Mouse (Mus musculus) macrophage (primary cell): ENCODE measurements around the gene Hist2h3c1. TPM values are rescaled to one million over a fixed set of nuclear protein-coding genes. Genes with fewer than 3 reads are reported as not detected.
A peak's percentile ranks its signal among the peaks of the same experiment; 100 is the strongest.
"Not testable (repeated sequence)": the region's sequence is repeated elsewhere in the genome, so short reads cannot be mapped to it uniquely, and the experiment has no call there.

Source experiments
- H3K27ac ChIP-seq: fragments of 350-480 bp; formaldehyde crosslinking; 2 replicates; pipeline ENCODE4 v1.9.0; 2021
- H3K36me3 ChIP-seq: fragments of 350-480 bp; formaldehyde crosslinking; 2 replicates; pipeline ENCODE4 v1.9.0; 2021; ENCODE audit errors: inconsistent target
- H3K4me3 ChIP-seq: fragments of 350-480 bp; formaldehyde crosslinking; 2 replicates; pipeline ENCODE4 v1.9.0; 2021; ENCODE audit errors: inconsistent target
- H3K79me2 ChIP-seq: fragments of 350-480 bp; formaldehyde crosslinking; 2 replicates; pipeline ENCODE4 v1.9.0; 2021; ENCODE audit errors: inconsistent target
- WGBS: methylation state at CpG from one replicate; pipeline ENCODE4 v1.1.7; 2026; ENCODE audit warnings: inconsistent platforms; ENCODE audit not compliant: missing documents; 5-methylcytosine and 5-hydroxymethylcytosine counted together
- polyA plus RNA-seq: library from polyadenylated mRNA; stranded (reverse); fragments of 250-400 nt; gene quantifications from 3 replicates; pipeline ENCODE4 v1.2.4, GENCODE M21; 2018; ENCODE audit warnings: inconsistent platforms
- total RNA-seq, 78 experiments: library from RNA; depleted of rRNA; stranded (reverse); fragments of 250-400 nt; gene quantifications; 1 replicate in 9 of 78; 2 replicates in 24 of 78; 3 replicates in 43 of 78; 4 replicates in 2 of 78; pipeline ENCODE4 v1.2.4; 2018; ENCODE audit warnings: inconsistent platforms in 56 of 78

Hist2h3c1 gene
- total RNA-seq (2018; cell fraction: chromatin; rRNA removed) = not detected
- total RNA-seq (2018; cell fraction: cytosol; rRNA removed) = 10 to 100 TPM in 4 of 26 experiments, 1 to 10 TPM in 20, under 1 TPM in 2; 0.26 to 13.9 (median 5.0) TPM
- total RNA-seq (2018; cell fraction: nucleus; rRNA removed) = 1 to 10 TPM in 4 of 26 experiments, under 1 TPM in 2, not detected in 20; 0.60 to 8.0 (median 2.2) TPM
- 1.7 to 8.5 TPM (median 4.8 TPM) in 3 replicates for polyA plus RNA-seq

- peak within 1 kb of the TSS; percentile 62 for H3K27ac ChIP-seq
- no CpG with 5 or more reads among the region's 47 CpGs for WGBS
- H3K4me3 ChIP-seq = peak within 1 kb of the TSS; percentile 50
- peaks cover 21% of the 10 kb centered on the region; the same call in 1 of the 2 replicates for H3K79me2 ChIP-seq
- not testable (repeated sequence) for H3K36me3 ChIP-seq
These were observed at the start of gene Hist2h3c1 for GRCm38 (mm10) chr3:96246427-96246856. Gene Hist2h3c1, plus strand, starts transcription at chr3:96246685.

GRCm38 (mm10) chr3:96197129-96197749 is 49.2 kb upstream of the Hist2h3c1 start:
- H3K36me3 ChIP-seq = no peaks in the 10 kb centered on the region
- peak overlapping the region; percentile 77 for H3K27ac ChIP-seq
- under 1% methylated on average over 50 of the region's 50 CpGs for WGBS
- peak overlapping the region; percentile 74 for H3K4me3 ChIP-seq
- H3K79me2 ChIP-seq = no peaks in the 10 kb centered on the region

- 12% methylated on average over 3 of the region's 6 CpGs for WGBS
- H3K4me3 ChIP-seq = peak overlapping the region; percentile 74; the same call in 1 of the 2 replicates
- no peak overlapping the region for H3K27ac ChIP-seq
- H3K79me2 ChIP-seq = no peaks in the 10 kb centered on the region
- H3K36me3 ChIP-seq = no peaks in the 10 kb centered on the region
These were observed 48.3 kb upstream of the Hist2h3c1 start for GRCm38 (mm10) chr3:96198181-96198580.

GRCm38 (mm10) chr3:96198601-96199251 is 47.8 kb upstream of the Hist2h3c1 start:
- not testable (repeated sequence) for H3K79me2 ChIP-seq, H3K36me3 ChIP-seq, H3K27ac ChIP-seq, H3K4me3 ChIP-seq
- 74% methylated on average over 3 of the region's 8 CpGs for WGBS

GRCm38 (mm10) chr3:96199731-96200130 is 46.8 kb upstream of the Hist2h3c1 start:
- Histone ChIP-seq H3K79me2 (no peaks in the 10 kb centered on the region), H3K36me3 (no peaks in the 10 kb centered on the region), H3K4me3 (no peak overlapping the region), H3K27ac (no peak overlapping the region)
- 64% methylated on average over 1 of the region's 2 CpGs for WGBS

- WGBS = 76% methylated on average over 3 of the region's 3 CpGs
- no peak overlapping the region for H3K4me3 ChIP-seq
- H3K27ac ChIP-seq = no peak overlapping the region
- no peaks in the 10 kb centered on the region for H3K79me2 ChIP-seq
- no peaks in the 10 kb centered on the region for H3K36me3 ChIP-seq
These were observed 38.7 kb upstream of the Hist2h3c1 start for GRCm38 (mm10) chr3:96207819-96208218.

- Histone ChIP-seq H3K27ac (no peak overlapping the region), H3K36me3 (no peaks in the 10 kb centered on the region), H3K4me3 (no peak overlapping the region), H3K79me2 (no peaks in the 10 kb centered on the region)
- WGBS = 56% methylated on average over 15 of the region's 15 CpGs
These were observed 37.2 kb upstream of the Hist2h3c1 start for GRCm38 (mm10) chr3:96209242-96209641.

GRCm38 (mm10) chr3:96219191-96219641 is 27.3 kb upstream of the Hist2h3c1 start:
- peaks cover 27% of the 10 kb centered on the region for H3K79me2 ChIP-seq
- no peaks in the 10 kb centered on the region for H3K36me3 ChIP-seq
- peak overlapping the region; percentile 95 for H3K27ac ChIP-seq
- peak overlapping the region; percentile 74 for H3K4me3 ChIP-seq
- WGBS = under 1% methylated on average over 12 of the region's 12 CpGs

- peaks cover 31% of the 10 kb centered on the region for H3K79me2 ChIP-seq
- H3K4me3 ChIP-seq = peak within 1 kb of the TSS; percentile 74
- H3K36me3 ChIP-seq = no peaks in the 10 kb centered on the region
- WGBS = 0% methylated on average over 31 of the region's 37 CpGs
- peak within 1 kb of the TSS; percentile 95 for H3K27ac ChIP-seq
These were observed 26.8 kb upstream of the Hist2h3c1 start, which contains the start of the genes Bola1 and Hist2h2ab for GRCm38 (mm10) chr3:96219661-96220130. Gene Bola1, minus strand, starts transcription at chr3:96219709. Gene Hist2h2ab, plus strand, starts transcription at chr3:96219865.

GRCm38 (mm10) chr3:96220131-96220764 is 26.2 kb upstream of the Hist2h3c1 start:
- Histone ChIP-seq H3K4me3 (peak overlapping the region; percentile 74), H3K79me2 (peaks cover 37% of the 10 kb centered on the region), H3K27ac (peak overlapping the region; percentile 95)
- WGBS = under 1% methylated on average over 18 of the region's 47 CpGs
- not testable (repeated sequence) for H3K36me3 ChIP-seq

- Histone ChIP-seq H3K27ac (peak within 1 kb of the TSS; percentile 95), H3K36me3 (no peaks in the 10 kb centered on the region), H3K4me3 (peak within 1 kb of the TSS; percentile 74), H3K79me2 (peaks cover 45% of the 10 kb centered on the region)
- WGBS = 0% methylated on average over 35 of the region's 43 CpGs
These were observed 25.5 kb upstream of the Hist2h3c1 start, which contains the start of the genes Hist2h2ac and Hist2h2be for GRCm38 (mm10) chr3:96220765-96221639. Gene Hist2h2ac, minus strand, starts transcription at chr3:96220880. Gene Hist2h2be, plus strand, starts transcription at chr3:96221119.

- Histone ChIP-seq H3K4me3 (peak overlapping the region; percentile 58), H3K79me2 (peaks cover 46% of the 10 kb centered on the region), H3K36me3 (no peaks in the 10 kb centered on the region), H3K27ac (peak overlapping the region; percentile 92)
- 10% methylated on average over 9 of the region's 9 CpGs for WGBS
These were observed 24.8 kb upstream of the Hist2h3c1 start for GRCm38 (mm10) chr3:96221640-96222038.

GRCm38 (mm10) chr3:96222774-96223173 is 23.7 kb upstream of the Hist2h3c1 start:
- peaks cover 46% of the 10 kb centered on the region for H3K79me2 ChIP-seq
- 93% methylated on average over 4 of the region's 4 CpGs for WGBS
- peak overlapping the region; percentile 92 for H3K27ac ChIP-seq
- H3K36me3 ChIP-seq = no peaks in the 10 kb centered on the region
- H3K4me3 ChIP-seq = peak overlapping the region; percentile 58
